Mouse (Mus musculus) cortical plate, adult 2 months (tissue): ENCODE data around the gene Bach2.

ENCODE experiments used
- CTCF ChIP-seq: fragments of 200-500 bp; IDR thresholded peaks from 2 replicates; pipeline ENCODE4 v1.5.1; 2011; ENCODE audit warnings: mild to moderate bottlenecking, control low read depth, low read length; ENCODE audit not compliant: insufficient read depth; ENCODE audit errors: extremely low read depth
- POLR2A ChIP-seq: fragments of 200-500 bp; IDR thresholded peaks from 2 replicates; pipeline ENCODE4 v1.6.1; 2011; ENCODE audit warnings: mild to moderate bottlenecking, low read length, control low read depth; ENCODE audit not compliant: insufficient read depth; ENCODE audit errors: extremely low read depth

- TF ChIP-seq POLR2A, result peak; percentile 86
- TF ChIP-seq CTCF, result no peak
Measured at GRCm38 (mm10) chr4:32615034-32615881, 376.7 kb downstream of the Bach2 start, which contains the start of gene Casp8ap2.
